Mouse (Mus musculus): ENCODE measurements around the gene Nt5e.

- no peak for TF ChIP-seq POLR2A (IDR thresholded peaks at IDR 0.05; ENCODE audit: low read depth, low read length)
- TF ChIP-seq CTCF (conservative IDR thresholded peaks at IDR 0.05; ENCODE audit: insufficient read depth, insufficient read length, low read depth, low read length): peak; percentile 49
These were observed 39.3 kb downstream of the Nt5e start for GRCm38 (mm10) chr9:88366308-88366707.

Measured in kidney, adult 2 months (tissue).